Mouse (Mus musculus) retina, postnatal 1 day (tissue): ENCODE measurements at regions not wholly inside any gene's neighbourhood (a gene's known extent, or its start where the extent isn't known, plus 50 kb on each side); places are given as distances from the start of the nearest gene placed in this dataset.
A peak's percentile ranks its signal among the peaks of the same experiment; 100 is the strongest.

Experiments
- DNase-seq: peaks from one replicate; pipeline ENCODE4 v3.0.0-alpha.2; 2012

DNA sequence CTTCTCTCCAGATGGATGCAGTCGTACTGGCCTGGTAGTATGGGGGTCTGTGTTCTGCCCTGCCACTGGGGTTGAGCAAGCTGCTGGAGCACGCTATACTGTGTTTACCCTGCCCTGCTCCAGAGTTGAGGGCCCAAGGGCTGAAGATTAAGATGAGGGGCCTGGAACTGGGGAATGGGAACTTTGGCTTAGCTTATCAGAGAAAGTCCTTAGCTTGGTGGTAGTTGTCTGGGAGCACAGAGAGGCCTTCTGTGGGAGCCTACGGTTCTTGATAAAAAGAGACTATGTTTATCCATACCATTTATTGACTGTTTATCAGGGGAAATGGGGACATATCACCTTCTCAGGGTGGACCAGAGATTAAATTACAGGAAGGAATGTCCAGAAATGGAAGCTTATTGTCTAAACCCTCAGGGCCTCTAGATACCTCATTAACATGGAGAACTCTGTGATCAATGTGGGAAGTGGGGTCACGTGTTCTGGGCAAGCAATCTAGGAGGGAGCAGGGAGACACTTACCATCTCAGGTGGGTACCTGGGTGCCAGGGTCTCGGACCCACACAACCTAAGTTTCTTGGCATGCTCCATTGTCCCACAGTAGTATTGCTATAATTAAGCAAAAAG, 58.7 kb downstream of the Mycn start:
- no peak for DNase-seq

DNA sequence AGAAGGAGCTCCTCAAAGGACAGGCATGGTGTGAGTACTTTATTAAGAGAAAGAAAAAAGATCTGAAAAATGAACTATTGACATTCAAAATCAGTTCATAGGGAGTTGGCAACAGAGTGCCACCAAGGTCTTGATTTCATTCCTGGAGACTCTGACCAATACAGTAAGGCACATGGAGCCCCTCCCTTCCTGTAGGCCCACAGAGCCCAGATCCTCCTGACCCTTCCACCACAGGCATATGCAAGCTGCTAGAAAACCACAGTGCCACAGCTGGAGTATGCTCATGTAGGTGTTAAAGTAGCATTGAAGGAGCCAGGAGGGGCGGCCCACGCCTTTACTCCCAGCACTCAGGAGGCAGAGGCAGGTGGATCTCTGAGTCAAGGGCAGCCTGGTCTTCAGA, 63.7 kb downstream of the Mycn start:
- DNase-seq: no peak

- peak; percentile 91 for DNase-seq
These were observed 64.2 kb downstream of the Mycn start for GRCm38 (mm10) chr12:12877539-12877938.

DNA sequence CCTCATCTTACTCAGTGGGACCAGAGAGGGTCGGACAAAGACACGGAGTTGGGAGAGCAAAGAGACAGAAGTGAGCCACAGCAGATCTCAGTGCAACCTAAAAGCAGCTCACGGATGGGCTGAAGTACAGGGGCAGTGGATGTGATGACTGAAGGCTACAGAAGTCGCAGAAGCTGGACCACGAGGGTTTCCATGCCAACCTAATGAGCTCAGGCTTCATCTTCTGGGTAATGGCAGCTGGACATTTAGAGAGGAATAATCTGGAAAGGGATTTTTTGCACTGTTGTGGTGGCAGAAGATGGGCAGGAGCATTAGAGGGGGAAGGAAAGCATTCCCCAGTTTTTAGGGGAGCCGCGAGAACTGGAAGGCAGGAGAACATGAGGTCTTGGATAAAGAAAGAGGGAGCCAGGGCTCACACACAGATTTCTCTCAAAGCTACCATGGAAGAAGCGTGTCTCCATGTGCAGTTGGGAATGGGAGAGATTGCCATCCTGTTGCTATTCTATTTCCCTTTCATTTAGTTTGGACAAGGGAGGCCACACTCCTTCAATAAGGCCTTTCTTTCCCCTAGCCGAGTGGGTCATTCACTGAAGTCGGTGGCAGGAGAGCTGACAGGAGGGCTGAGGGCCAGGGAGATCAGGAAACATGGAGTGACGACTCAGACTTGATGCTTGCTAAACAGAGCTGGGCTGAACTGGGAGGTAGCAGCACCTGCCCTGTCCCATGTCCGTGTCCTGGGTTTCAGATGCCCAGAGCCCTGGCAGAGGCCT, 65.6 kb downstream of the Mycn start:
- DNase-seq: peak; percentile 69

DNA sequence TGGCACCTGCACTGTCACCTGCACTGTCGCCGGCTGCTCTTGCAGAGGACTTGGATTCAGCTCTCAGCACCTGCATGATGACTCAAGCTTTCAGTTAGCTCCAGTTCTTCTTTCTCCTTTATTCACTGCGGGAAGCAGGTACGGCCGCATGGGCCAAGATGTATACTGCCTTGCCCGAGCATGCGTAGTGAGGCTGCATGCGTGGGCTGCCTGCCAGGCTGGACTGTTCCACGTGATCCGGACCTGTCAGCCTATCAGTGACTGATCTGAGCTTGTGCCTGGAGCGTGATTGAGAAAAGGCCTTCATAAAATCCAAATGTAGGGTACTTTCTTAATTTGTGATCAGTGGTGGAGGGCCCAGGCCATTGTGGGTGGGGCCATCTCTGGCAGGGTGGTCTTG, 68.2 kb downstream of the Mycn start:
- no peak for DNase-seq

GRCm38 (mm10) chr12:12872974-12873373, 68.7 kb downstream of the Mycn start:
- DNase-seq: no peak

- no peak for DNase-seq
These were observed 70.4 kb downstream of the Mycn start for GRCm38 (mm10) chr12:12871272-12871671.

GRCm38 (mm10) chr12:12866590-12866989, 75.1 kb downstream of the Mycn start:
- peak; percentile 91 for DNase-seq

GRCm38 (mm10) chr12:12850681-12851080, 91.0 kb downstream of the Mycn start:
- DNase-seq: no peak

- DNase-seq: no peak
These were observed 95.0 kb downstream of the Mycn start for GRCm38 (mm10) chr12:12846716-12847115.

DNA sequence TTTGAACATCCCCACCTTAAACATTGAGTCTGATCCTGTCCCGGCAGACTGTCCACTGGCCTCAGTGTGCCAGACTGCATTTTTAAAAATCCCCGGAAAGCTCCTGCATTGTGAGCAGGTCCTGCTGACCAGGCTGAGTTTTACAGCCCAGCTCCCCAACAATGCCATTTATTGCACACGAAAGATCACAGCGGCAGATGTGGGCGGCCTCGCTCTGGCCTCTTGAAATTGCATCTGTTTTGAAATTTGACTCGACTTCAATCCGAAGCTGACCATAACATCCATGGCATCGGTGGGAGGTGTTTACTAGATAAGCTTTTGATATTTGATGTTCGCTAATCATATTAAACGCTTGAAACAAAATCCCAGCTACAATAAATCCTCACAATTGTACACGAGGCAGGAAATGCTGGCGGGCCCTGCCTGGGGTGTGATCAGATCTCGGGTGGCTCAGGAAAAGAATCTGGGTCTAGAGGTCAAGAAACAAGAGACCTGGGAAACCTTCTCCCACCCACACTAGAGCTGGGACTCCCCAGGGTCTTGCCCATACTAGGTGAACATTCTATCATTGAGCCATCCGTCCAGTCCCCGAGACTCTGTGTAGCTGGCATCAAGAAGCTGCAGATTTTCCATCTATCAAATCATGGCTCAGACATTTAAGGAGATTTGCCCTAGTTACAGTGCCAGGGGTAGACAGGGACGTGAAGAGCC, 99.3 kb downstream of the Mycn start:
- DNase-seq: peak; percentile 55

DNA sequence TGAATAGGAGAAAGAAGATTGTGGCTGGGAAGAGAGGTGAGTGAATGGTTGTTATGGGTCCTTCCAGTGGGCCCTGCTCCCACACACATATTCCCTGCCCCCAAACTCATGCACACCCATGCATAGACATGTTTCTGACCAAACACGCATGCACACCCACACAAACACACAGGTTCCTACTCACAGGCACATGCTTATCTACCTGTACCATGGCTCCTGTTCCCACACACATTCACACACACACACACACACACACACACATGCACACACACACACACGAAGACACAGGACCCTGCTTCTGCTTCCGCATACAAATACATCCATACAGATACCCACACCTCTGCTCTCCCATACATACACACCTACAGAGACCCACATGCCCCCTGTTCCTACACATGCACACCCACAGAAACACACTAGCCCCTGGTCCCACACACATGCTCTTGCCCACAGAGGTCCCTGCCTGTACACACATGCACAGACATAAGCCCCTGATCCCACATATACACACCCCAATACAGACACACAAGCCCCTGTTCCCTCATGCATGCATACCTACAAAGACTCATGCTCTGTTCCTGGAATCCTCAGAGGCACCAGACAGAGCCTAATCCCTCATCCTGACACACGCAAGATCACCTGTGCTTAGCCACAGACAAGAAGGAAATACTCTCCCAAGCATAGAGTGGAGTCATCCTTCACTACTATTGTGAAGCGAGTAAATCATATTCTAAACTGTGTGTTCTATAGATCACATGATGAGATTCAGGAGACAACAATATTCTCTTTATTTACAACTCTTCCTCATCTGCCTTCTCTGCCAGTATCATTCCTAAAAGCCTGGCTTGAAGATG, 100.1 kb downstream of the Mycn start:
- DNase-seq: no peak

DNA sequence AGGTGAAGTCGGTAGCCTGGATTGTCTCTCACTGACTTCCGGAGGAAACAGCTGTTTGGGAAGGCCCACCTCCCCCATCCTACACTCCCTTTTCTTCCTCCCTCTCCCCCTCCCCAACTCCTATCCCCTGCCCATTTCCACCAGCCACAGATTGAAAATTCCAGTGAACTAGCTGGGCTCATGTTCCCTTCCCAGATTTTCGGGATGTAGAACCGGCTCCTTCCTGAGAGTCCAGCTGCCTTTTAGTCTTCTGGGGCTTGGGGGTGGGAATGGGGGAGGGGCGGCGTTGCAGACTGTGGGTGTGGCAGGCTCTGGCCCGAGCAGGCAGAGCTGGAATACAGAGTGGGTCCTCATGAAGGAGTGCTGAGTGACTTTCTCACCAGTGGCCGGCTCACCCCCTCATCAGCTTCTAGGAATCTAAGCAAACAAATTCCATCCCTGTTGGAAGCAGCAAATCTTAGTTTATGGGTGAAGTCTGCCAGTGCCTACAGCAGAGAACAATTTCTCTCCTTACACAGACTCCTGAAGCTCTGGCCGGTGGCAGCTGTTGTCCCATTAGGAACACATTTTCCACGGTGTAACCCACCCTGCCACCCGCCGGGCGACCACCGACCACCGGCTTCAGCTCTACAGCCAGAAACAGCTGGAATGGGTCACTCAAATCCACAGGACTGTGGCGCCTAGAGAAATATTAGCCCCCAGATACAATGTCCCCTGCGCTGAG, 100.9 kb downstream of the Mycn start:
- peak; percentile 33 for DNase-seq

- no peak for DNase-seq
These were observed 103.9 kb downstream of the Mycn start for GRCm38 (mm10) chr12:12837775-12838174.

DNA sequence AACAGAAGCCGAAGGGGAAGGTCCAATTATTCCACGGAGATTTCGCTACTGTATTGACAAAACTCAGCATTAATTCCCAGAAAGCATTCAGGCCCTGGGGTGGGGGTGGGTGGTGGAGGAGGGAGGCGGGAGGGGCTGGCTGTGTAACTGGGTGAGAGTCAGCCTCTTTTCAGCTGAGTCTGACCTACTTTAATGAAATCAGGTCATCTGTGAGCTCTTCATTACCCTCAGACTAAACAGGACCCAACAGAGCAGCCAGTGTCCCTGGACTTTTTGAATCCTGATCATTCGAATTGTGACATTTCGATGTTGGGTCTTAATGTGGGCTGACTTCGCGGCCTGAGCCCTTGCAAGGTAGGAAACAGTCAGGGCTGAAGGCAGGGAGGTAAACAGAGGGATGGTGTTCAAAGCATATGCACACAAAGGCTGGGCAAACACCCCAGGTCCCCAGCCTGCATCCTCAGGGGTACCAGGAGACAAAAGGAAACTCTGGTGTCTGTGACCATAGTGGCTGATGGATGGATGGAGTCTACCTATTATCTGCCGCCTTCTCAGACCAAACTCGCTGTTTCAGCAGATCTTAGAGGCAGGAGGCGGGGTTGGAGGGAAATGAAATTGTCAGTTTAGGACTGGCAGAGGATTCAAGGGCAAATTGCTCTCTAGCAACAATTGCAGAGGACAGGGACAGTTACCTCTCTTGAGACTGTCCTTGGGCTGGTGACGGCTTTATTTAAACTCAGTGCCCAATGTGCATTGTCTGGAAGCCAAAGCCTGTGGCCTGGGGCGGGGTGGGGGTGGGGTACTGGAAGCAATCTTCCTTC, 113.7 kb downstream of the Mycn start:
- DNase-seq: peak; percentile 92

DNA sequence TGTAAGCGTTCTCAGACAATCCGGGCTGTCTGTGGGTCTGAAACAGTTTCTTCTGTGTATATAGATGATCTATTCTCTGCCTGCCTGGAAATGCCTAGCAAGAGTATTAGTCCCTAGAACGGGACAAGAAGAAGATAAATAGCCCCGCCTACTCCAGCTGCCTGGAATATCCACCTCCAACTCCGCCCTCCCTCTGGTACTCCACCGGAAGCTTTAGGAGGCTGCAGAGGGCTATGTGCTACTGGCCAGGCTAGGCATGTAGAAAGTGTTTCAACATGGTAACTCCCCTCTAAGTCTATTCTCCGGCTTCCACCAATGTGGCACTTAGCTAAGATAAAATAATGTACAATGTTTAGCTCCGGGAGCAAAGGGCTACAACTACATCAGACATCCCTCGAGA, 114.3 kb downstream of the Mycn start:
- DNase-seq: peak; percentile 87

DNA sequence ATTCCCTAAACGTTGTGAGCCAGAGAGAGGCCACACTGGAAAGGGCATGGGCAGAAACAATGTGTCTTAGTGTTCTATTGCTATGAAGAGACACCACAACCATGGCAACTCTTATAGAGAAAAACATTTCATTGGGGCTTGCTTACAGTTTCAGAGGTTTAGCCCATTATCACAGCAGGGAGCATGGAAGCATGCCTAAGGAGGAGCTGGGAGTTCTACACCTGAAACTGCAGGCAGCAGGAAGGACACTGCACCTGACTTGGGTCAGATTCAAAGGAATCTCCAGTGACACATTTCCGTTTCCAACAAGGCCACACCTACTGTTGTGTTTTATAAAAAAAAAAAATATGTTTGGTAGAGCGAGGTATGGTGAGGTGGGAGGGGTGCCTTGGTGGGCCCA, 115.3 kb downstream of the Mycn start:
- DNase-seq: peak; percentile 32

DNA sequence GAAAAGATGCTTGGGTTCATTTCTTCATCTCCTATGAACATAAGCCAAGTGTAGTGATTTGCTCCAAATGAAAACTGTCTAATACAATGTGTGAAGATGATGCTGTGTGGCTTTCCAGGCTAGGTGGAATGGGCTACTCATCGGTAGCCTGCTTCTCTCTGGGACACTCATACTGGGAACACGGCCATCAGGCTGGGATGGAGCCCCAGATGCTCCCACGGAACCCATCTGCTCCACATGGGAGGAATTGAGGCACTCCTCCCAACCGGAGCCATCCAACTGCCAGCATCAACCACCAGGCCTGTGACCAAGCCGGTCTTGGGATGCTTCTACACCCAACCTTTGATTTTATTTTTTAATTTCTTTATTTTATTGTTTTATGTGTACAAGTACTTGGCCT, 115.9 kb downstream of the Mycn start:
- DNase-seq: no peak

DNA sequence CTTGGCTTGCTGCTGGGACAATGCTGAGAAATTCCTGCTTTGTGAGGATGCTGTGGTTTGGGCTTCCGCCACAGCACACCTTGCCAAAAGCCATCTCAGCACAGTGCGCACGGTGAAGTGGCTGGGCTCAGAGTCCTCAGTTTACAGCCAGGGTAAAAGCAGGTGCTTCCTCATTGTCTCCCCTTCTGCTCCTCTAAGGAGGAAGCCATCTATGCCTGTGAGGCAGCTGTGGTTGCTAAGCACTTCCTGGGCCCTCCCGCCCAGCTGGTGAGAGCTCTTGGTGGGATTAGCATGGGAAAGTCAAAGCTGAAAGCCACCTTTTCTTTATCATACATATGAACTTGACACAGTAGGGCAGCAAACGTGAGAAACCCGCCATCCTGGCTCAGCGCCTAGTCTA, 120.2 kb downstream of the Mycn start:
- no peak for DNase-seq

DNA sequence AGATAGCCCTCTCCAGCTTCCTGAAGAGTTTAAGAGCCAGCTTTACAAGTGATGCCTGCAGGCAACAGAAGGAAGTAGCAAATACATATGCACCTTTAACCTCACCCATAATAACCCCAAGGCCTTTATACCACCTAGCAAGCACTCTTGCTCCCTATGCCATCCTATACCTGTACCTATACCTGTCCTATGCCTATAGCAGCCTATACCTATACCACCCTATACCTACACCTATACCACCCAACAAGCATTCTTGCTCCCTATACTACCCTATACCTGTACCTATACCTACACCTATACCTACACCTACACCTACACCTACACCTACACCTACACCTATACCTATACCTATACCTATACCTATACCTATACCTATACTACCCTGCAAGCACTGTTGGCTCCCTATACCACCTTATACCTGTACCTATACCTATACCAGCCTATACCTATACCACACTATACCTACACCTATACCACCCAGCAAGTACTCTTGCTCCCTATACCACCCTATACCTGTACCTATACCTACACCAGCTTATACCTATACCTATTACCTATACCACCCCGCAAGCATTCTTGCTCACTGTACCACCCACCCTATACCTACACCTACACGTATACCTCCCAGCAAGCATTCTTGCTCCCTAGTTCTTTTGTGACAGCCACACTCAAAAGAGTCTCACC, 120.9 kb downstream of the Mycn start:
- no peak for DNase-seq

DNA sequence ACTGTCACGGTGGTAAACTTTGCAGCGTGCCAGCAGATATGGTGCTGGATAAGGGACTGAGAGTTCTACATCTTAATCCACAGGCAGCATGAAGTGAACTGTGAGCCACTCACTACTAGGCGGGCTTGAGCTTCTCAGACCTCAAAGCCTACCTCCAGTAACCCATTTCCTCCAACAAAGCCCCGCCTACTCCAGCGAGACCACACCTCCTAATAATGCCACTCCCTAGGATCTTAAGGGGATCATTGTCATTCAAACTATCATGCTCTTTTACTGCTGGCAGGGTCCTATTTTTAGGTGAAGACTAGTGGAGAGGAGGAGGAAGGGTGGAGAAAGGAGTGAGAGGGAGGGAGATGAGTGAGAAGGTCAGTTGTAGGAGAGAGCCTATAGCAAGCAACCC, 122.0 kb downstream of the Mycn start:
- DNase-seq: no peak
